Mouse (Mus musculus) stomach, postnatal 0 days (tissue): Measurements from ENCODE around the gene Pou2af1. TPM values are rescaled to one million over a fixed set of nuclear protein-coding genes. Genes with fewer than 3 reads are reported as not detected.

ENCODE experiments used
- ATAC-seq: fragments of 200-750 bp; cut with Nextera tagmentation; 2 replicates; pipeline ENCODE4 v1.8.0; 2017; ENCODE audit not compliant: low FRiP score, low TSS enrichment
- DNase-seq: peaks from one replicate; pipeline ENCODE4 v3.0.0-alpha.2; 2016; ENCODE audit warnings: low spot score
- H3K27ac ChIP-seq: fragments of 300-500 bp; sonication (generic); replicated peaks from 2 replicates; pipeline ENCODE4 v1.5.1; 2014; ENCODE audit warnings: mild to moderate bottlenecking, control low read depth
- H3K27me3 ChIP-seq: fragments of 300-500 bp; sonication (generic); 2 replicates; pipeline ENCODE4 v1.6.1; 2014; ENCODE audit warnings: low read length; ENCODE audit not compliant: control insufficient read depth, insufficient read depth
- H3K36me3 ChIP-seq: fragments of 300-500 bp; sonication (generic); 2 replicates; pipeline ENCODE4 v1.6.1; 2014; ENCODE audit warnings: low read length, mixed read lengths; ENCODE audit not compliant: control insufficient read depth, insufficient read depth
- H3K4me1 ChIP-seq: fragments of 300-500 bp; sonication (generic); replicated peaks from 2 replicates; pipeline ENCODE4 v1.6.1; 2014; ENCODE audit warnings: antibody characterized with exemption; ENCODE audit not compliant: control insufficient read depth, insufficient read depth
- H3K4me2 ChIP-seq: fragments of 300-500 bp; sonication (generic); replicated peaks from 2 replicates; pipeline ENCODE4 v1.6.1; 2014; ENCODE audit warnings: low read depth, mild to moderate bottlenecking, control low read depth, moderate library complexity
- H3K4me3 ChIP-seq: fragments of 300-500 bp; sonication (generic); 2 replicates; pipeline ENCODE4 v1.5.1; 2014; ENCODE audit warnings: low read depth, low read length, control low read depth
- H3K9ac ChIP-seq: fragments of 300-500 bp; sonication (generic); 2 replicates; pipeline ENCODE4 v1.6.1; 2014; ENCODE audit warnings: mild to moderate bottlenecking, low read length, control low read depth, mixed read lengths
- H3K9me3 ChIP-seq: fragments of 300-500 bp; sonication (generic); 2 replicates; pipeline ENCODE4 v1.6.1; 2016; ENCODE audit warnings: low read length; ENCODE audit not compliant: control insufficient read depth
- CTCF ChIP-seq: IDR thresholded peaks from 2 replicates; pipeline ENCODE4 v1.5.1; 2016; ENCODE audit warnings: antibody characterized with exemption, low read depth, mild to moderate bottlenecking, moderate library complexity
- EP300 ChIP-seq: optimal IDR thresholded peaks from 2 replicates; pipeline ENCODE3; 2016; ENCODE audit warnings: antibody characterized with exemption
- WGBS: fragments of 180-500 bp; shearing (Covaris S2); extraction: QIAGEN DNeasy Blood & Tissue Kit; methylation state at CpG from one replicate; pipeline ENCODE4 v1.1.7; 2014; 5-methylcytosine and 5-hydroxymethylcytosine counted together
- polyA plus RNA-seq: library from polyadenylated mRNA; unstranded; fragments of >200 nt; fragmentation: Nextera tagmentation; extraction: Ambion mirVana; gene quantifications from 2 replicates; pipeline ENCODE4 v1.2.1, GENCODE M21; 2015

Gene Pou2af1
- polyA plus RNA-seq, 1 experiment from 2014 or later, result 0.12 TPM

- Histone ChIP-seq H3K9ac (no peak overlapping the region), H3K4me1 (0 out of 2 replicates have a peak, but pooled peaks cover 3% of the 10 kb centered on the region), H3K27ac (peak overlapping the region; percentile 79), H3K27me3 (no peaks in the 10 kb centered on the region), H3K36me3 (no peaks in the 10 kb centered on the region), H3K4me3 (no peak overlapping the region), H3K4me2 (no peak overlapping the region), H3K9me3 (no peaks in the 10 kb centered on the region)
- TF ChIP-seq EP300 (no peak), CTCF (no peak)
- ATAC-seq (peak; percentile 77), DNase-seq (peak; percentile 44)
- WGBS, result 55% methylated on average over 7 of the region's 7 CpGs
Measured at GRCm38 (mm10) chr9:51169133-51169532, 44.4 kb upstream of the Pou2af1 start.

DNA sequence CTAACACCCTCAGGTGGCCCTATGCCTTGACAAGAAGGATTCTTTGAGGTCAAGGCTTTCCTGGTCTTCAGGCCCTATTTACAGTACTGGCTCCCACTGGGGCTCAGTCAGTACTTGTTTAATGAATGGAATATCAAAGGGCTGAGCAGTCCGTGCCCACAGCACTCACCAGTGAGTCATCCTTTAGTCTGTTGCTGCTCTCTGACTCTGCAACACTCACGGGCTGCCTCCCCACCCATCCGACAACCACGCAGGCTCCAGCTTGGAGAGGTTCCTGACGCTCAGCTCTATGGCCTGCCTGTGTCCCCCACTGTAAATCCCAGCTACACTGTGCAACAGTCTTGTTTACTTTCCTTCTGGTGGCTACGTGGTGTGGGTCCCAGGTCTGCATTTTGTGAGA lies 43.2 kb upstream of the Pou2af1 start:
- Histone ChIP-seq H3K9me3 (no peaks in the 10 kb centered on the region), H3K9ac (no peak overlapping the region), H3K27me3 (no peaks in the 10 kb centered on the region), H3K36me3 (no peaks in the 10 kb centered on the region), H3K27ac (no peak overlapping the region), H3K4me1 (0 out of 2 replicates have a peak, but pooled peaks cover 3% of the 10 kb centered on the region), H3K4me3 (no peak overlapping the region), H3K4me2 (no peak overlapping the region)
- 43% methylated on average over 6 of the region's 6 CpGs for WGBS
- peak; percentile 60 for ATAC-seq
- TF ChIP-seq CTCF (no peak), EP300 (no peak)
- DNase-seq, result no peak

DNA sequence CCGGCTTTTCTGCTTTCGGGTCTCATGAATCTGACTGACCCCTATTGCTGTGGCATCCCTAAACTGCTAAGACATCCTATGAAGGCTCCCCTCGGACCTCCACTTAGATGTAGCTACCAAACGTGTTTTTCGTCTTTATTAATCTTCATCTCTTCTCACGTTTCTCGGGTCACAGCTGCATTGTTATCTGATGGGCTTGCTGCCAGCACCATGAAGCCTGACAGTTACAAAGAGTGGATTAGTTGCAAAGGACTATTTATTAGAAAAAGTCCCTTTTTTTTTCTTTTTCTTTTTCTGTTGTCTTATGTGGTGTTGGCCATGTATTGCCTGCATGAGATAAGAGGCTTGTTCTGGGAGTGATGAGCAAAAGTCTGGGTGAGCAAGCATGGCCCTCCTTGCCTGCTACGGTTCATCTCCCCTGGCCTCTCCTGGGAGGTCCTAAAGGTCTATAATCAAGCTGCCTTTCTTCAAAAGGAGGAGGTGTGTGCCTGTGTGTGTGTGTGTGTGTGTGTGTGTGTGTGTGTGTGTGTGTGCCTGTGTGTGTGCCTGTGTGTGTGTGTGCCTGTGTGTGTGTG lies 38.5 kb upstream of the Pou2af1 start:
- WGBS, result 30% methylated on average over 8 of the region's 8 CpGs
- no peak overlapping the region for H3K27ac ChIP-seq
- no peak overlapping the region for H3K4me3 ChIP-seq
- no peaks in the 10 kb centered on the region for H3K9me3 ChIP-seq
- H3K36me3 ChIP-seq, result no peaks in the 10 kb centered on the region
- no peak for DNase-seq
- H3K9ac ChIP-seq, result no peak overlapping the region
- H3K27me3 ChIP-seq, result no peaks in the 10 kb centered on the region
- no peak overlapping the region for H3K4me2 ChIP-seq
- H3K4me1 ChIP-seq, result no peaks in the 10 kb centered on the region
- TF ChIP-seq EP300 (no peak), CTCF (no peak)
- no peak for ATAC-seq

DNA sequence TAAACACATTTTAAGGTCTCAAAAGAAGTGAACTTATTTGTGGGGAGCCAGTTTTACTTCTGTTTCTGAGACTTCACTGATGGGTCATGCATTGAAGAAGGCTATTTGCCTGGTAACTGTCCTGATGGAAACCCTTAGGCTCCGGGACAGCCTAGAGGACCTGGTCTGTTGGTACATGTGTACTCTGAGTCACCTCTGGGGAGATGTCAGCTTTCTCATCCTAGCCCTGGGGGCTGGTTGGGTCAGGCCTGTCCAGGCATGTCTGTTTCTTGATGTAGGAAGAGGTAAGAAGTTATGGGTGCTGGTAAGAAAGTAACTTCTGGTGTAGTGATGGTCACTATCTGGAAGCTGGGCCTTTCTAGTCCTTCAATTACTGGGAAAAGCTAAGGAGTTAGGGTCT lies 37.8 kb upstream of the Pou2af1 start:
- DNase-seq, result no peak
- no peaks in the 10 kb centered on the region for H3K4me1 ChIP-seq
- no peaks in the 10 kb centered on the region for H3K36me3 ChIP-seq
- 0 out of 2 replicates have a peak, but pooled peaks have one; percentile 38 for ATAC-seq
- H3K9me3 ChIP-seq, result no peaks in the 10 kb centered on the region
- H3K4me3 ChIP-seq, result no peak overlapping the region
- H3K4me2 ChIP-seq, result no peak overlapping the region
- 60% methylated on average over 1 of the region's 1 CpGs for WGBS
- TF ChIP-seq CTCF (no peak), EP300 (no peak)
- H3K9ac ChIP-seq, result no peak overlapping the region
- H3K27ac ChIP-seq, result no peak overlapping the region
- H3K27me3 ChIP-seq, result no peaks in the 10 kb centered on the region

GRCm38 (mm10) chr9:51178297-51178696 lies 35.2 kb upstream of the Pou2af1 start:
- TF ChIP-seq CTCF, result peak; percentile 34; the same call in 1 of the 2 replicates
- no peak for TF ChIP-seq EP300
- H3K36me3 ChIP-seq, result no peaks in the 10 kb centered on the region
- WGBS, result 90% methylated on average over 1 of the region's 1 CpGs
- H3K4me2 ChIP-seq, result no peak overlapping the region
- ATAC-seq, result no peak
- H3K9ac ChIP-seq, result no peak overlapping the region
- H3K4me3 ChIP-seq, result no peak overlapping the region
- H3K4me1 ChIP-seq, result no peaks in the 10 kb centered on the region
- no peaks in the 10 kb centered on the region for H3K9me3 ChIP-seq
- H3K27me3 ChIP-seq, result no peaks in the 10 kb centered on the region
- DNase-seq, result no peak
- H3K27ac ChIP-seq, result no peak overlapping the region

- DNase-seq, result no peak
- Histone ChIP-seq H3K4me1 (no peaks in the 10 kb centered on the region), H3K4me3 (no peak overlapping the region), H3K36me3 (no peaks in the 10 kb centered on the region), H3K27me3 (no peaks in the 10 kb centered on the region), H3K9me3 (no peaks in the 10 kb centered on the region), H3K27ac (no peak overlapping the region), H3K9ac (no peak overlapping the region), H3K4me2 (no peak overlapping the region)
- WGBS, result 75% methylated on average over 5 of the region's 5 CpGs
- TF ChIP-seq CTCF (no peak), EP300 (no peak)
- ATAC-seq, result no peak
Measured at GRCm38 (mm10) chr9:51180621-51181020, 32.9 kb upstream of the Pou2af1 start.
